Mouse (Mus musculus) lung, postnatal 0 days (tissue): ENCODE results near the gene Kat6b. TPM values are rescaled to one million over a fixed set of nuclear protein-coding genes. Genes with fewer than 3 reads are reported as not detected.

ENCODE experiments used
- ATAC-seq: fragments of 200-750 bp; cut with Nextera tagmentation; 2 replicates; pipeline ENCODE4 v1.8.0; 2017; ENCODE audit warnings: moderate library complexity
- DNase-seq: peaks from one replicate; pipeline ENCODE4 v3.0.0-alpha.2; 2016; ENCODE audit warnings: low spot score
- H3K27ac ChIP-seq: fragments of 300-500 bp; sonication (generic); 2 replicates; pipeline ENCODE4 v1.5.1; 2014; ENCODE audit warnings: antibody characterized with exemption, mild to moderate bottlenecking, low read length, mixed read lengths
- H3K27me3 ChIP-seq: fragments of 300-500 bp; sonication (generic); replicated peaks from 2 replicates; pipeline ENCODE4 v1.6.1; 2014; ENCODE audit warnings: low read length, mixed read lengths; ENCODE audit not compliant: insufficient read depth
- H3K36me3 ChIP-seq: fragments of 300-500 bp; sonication (generic); 2 replicates; pipeline ENCODE4 v1.6.1; 2014; ENCODE audit warnings: low read length, mixed read lengths; ENCODE audit not compliant: insufficient read depth
- H3K4me1 ChIP-seq: fragments of 300-500 bp; sonication (generic); 2 replicates; pipeline ENCODE4 v1.6.1; 2014; ENCODE audit warnings: antibody characterized with exemption, low read depth, low read length, mixed read lengths; ENCODE audit not compliant: insufficient read depth
- H3K4me2 ChIP-seq: fragments of 300-500 bp; sonication (generic); replicated peaks from 2 replicates; pipeline ENCODE4 v1.6.1; 2014; ENCODE audit warnings: low read depth, mild to moderate bottlenecking, low read length, moderate library complexity, mixed read lengths
- H3K4me3 ChIP-seq: fragments of 300-500 bp; sonication (generic); 2 replicates; pipeline ENCODE4 v1.5.1; 2014; ENCODE audit warnings: low read depth, low read length
- H3K9ac ChIP-seq: fragments of 300-500 bp; sonication (generic); replicated peaks from 2 replicates; pipeline ENCODE4 v1.6.1; 2014; ENCODE audit warnings: low read depth, mild to moderate bottlenecking
- H3K9me3 ChIP-seq: fragments of 300-500 bp; sonication (generic); 2 replicates; pipeline ENCODE4 v1.6.1; 2016; ENCODE audit warnings: low read length, mixed read lengths
- CTCF ChIP-seq: IDR thresholded peaks from 2 replicates; pipeline ENCODE4 v1.5.1; 2016; ENCODE audit warnings: antibody characterized with exemption, mild to moderate bottlenecking
- EP300 ChIP-seq: IDR thresholded peaks from 2 replicates; pipeline ENCODE4 v1.6.1; 2016; ENCODE audit warnings: antibody characterized with exemption, mild to moderate bottlenecking, control low read depth
- whole genome bisulfite sequencing: fragments of 180-500 bp; shearing (Covaris S2); extraction: QIAGEN DNeasy Blood & Tissue Kit; methylation state at CpG from one replicate; pipeline ENCODE4 v1.1.7; 2014; 5-methylcytosine and 5-hydroxymethylcytosine counted together
- polyA plus RNA-seq: library from polyadenylated mRNA; unstranded; fragments of >200 nt; fragmentation: Nextera tagmentation; extraction: Ambion mirVana; gene quantifications from 2 replicates; pipeline ENCODE4 v1.2.1, GENCODE M21; 2015

Gene Kat6b
- polyA plus RNA-seq, 1 experiment from 2014 or later: 5.3 TPM

- Histone ChIP-seq H3K9ac (no peak overlapping the region), H3K36me3 (peaks cover 14% of the 10 kb centered on the region; the same call in 1 of the 2 replicates), H3K4me3 (no peak overlapping the region), H3K9me3 (no peaks in the 10 kb centered on the region), H3K4me1 (no peaks in the 10 kb centered on the region), H3K27me3 (no peaks in the 10 kb centered on the region), H3K27ac (no peak overlapping the region), H3K4me2 (no peak overlapping the region)
- ATAC-seq (no peak), DNase-seq (no peak)
- WGBS: 65% methylated on average over 5 of the region's 5 CpGs
- TF ChIP-seq CTCF: no peak
- no peak for TF ChIP-seq EP300
Observed at GRCm38 (mm10) chr14:21631665-21632200, 150.5 kb downstream of the Kat6b start.

- TF ChIP-seq EP300 (no peak), CTCF (no peak)
- H3K27ac ChIP-seq: no peak overlapping the region
- H3K9me3 ChIP-seq: no peaks in the 10 kb centered on the region
- no peaks in the 10 kb centered on the region for H3K27me3 ChIP-seq
- no peak overlapping the region for H3K4me3 ChIP-seq
- 85% methylated on average over 6 of the region's 6 CpGs for WGBS
- H3K9ac ChIP-seq: no peak overlapping the region
- no peak for ATAC-seq
- H3K4me2 ChIP-seq: no peak overlapping the region
- H3K36me3 ChIP-seq: peaks cover 6% of the 10 kb centered on the region; the same call in 1 of the 2 replicates
- no peaks in the 10 kb centered on the region for H3K4me1 ChIP-seq
- no peak for DNase-seq
Observed at GRCm38 (mm10) chr14:21636548-21636947, 155.3 kb downstream of the Kat6b start.

- H3K4me1 ChIP-seq: no peaks in the 10 kb centered on the region
- no peaks in the 10 kb centered on the region for H3K36me3 ChIP-seq
- no peak overlapping the region for H3K4me2 ChIP-seq
- no peak overlapping the region for H3K4me3 ChIP-seq
- no peak overlapping the region for H3K9ac ChIP-seq
- H3K27me3 ChIP-seq: no peaks in the 10 kb centered on the region
- H3K27ac ChIP-seq: no peak overlapping the region
- H3K9me3 ChIP-seq: no peaks in the 10 kb centered on the region
- WGBS: 60% methylated on average over 4 of the region's 4 CpGs
- no peak for DNase-seq
- ATAC-seq: no peak
- TF ChIP-seq CTCF: no peak
- TF ChIP-seq EP300: no peak
Observed at GRCm38 (mm10) chr14:21640806-21641435, 159.7 kb downstream of the Kat6b start.

- Histone ChIP-seq H3K4me2 (no peak overlapping the region), H3K27me3 (no peaks in the 10 kb centered on the region), H3K36me3 (no peaks in the 10 kb centered on the region), H3K9me3 (no peaks in the 10 kb centered on the region), H3K9ac (no peak overlapping the region), H3K4me3 (no peak overlapping the region), H3K27ac (no peak overlapping the region), H3K4me1 (no peaks in the 10 kb centered on the region)
- WGBS: 40% methylated on average over 2 of the region's 2 CpGs
- TF ChIP-seq CTCF (no peak), EP300 (no peak)
- ATAC-seq: peak; percentile 28; the same call in 1 of the 2 replicates
- peak; percentile 49 for DNase-seq
Observed at GRCm38 (mm10) chr14:21653813-21654212, 172.6 kb downstream of the Kat6b start.

GRCm38 (mm10) chr14:21659155-21659554, 177.9 kb downstream of the Kat6b start:
- Histone ChIP-seq H3K9ac (no peak overlapping the region), H3K4me3 (no peak overlapping the region)

GRCm38 (mm10) chr14:21659652-21660051, 178.4 kb downstream of the Kat6b start:
- Histone ChIP-seq H3K27ac (no peak overlapping the region), H3K36me3 (peaks cover 15% of the 10 kb centered on the region; the same call in 1 of the 2 replicates), H3K27me3 (no peaks in the 10 kb centered on the region), H3K4me2 (0 out of 2 replicates have a peak overlapping the region, but pooled peaks have one; percentile 30), H3K9ac (no peak overlapping the region), H3K9me3 (no peaks in the 10 kb centered on the region), H3K4me1 (no peaks in the 10 kb centered on the region), H3K4me3 (no peak overlapping the region)
- WGBS: 27% methylated on average over 5 of the region's 5 CpGs
- ATAC-seq (peak; percentile 79), DNase-seq (peak; percentile 77)
- TF ChIP-seq EP300 (no peak), CTCF (peak; percentile 80)

More at GRCm38 (mm10) chr14:21659155-21659554, 177.9 kb downstream of the Kat6b start:
- no peak overlapping the region for H3K27ac ChIP-seq
- no peak for TF ChIP-seq CTCF
- no peak for DNase-seq
- H3K4me2 ChIP-seq: 0 out of 2 replicates have a peak overlapping the region, but pooled peaks have one; percentile 30
- WGBS: 42% methylated on average over 13 of the region's 13 CpGs
- peaks cover 12% of the 10 kb centered on the region; the same call in 1 of the 2 replicates for H3K36me3 ChIP-seq
- H3K27me3 ChIP-seq: no peaks in the 10 kb centered on the region
- ATAC-seq: peak; percentile 56
- no peaks in the 10 kb centered on the region for H3K9me3 ChIP-seq
- no peaks in the 10 kb centered on the region for H3K4me1 ChIP-seq
